Mouse (Mus musculus) G1E-ER4 (cell line): Measurements from ENCODE around the gene Dennd4c. TPM values are rescaled to one million over a fixed set of nuclear protein-coding genes. Genes with fewer than 3 reads are reported as not detected.

Experiments
- GATA1 ChIP-seq: IDR thresholded peaks from one replicate; pipeline ENCODE4 v1.8.0; 2012; ENCODE audit warnings: low read length, inconsistent platforms
- polyA plus RNA-seq: library from polyadenylated mRNA; stranded (reverse); fragments of >175 nt; gene quantifications from 2 replicates; pipeline ENCODE4 v1.2.3, GENCODE M21; 2012

Dennd4c gene
- polyA plus RNA-seq, 1 experiment = 8.5 TPM

- TF ChIP-seq GATA1 = no peak
Observed at GRCm38 (mm10) chr4:86898791-86899474, 150.6 kb downstream of the Dennd4c start.

Other genes starting within 250 kb of the Dennd4c start
- not detected in 2 replicates for gene Saxo1, start 190.2 kb upstream of the Dennd4c start, polyA plus RNA-seq
- gene Rraga, start 172.9 kb upstream of the Dennd4c start, polyA plus RNA-seq = 59.2 and 74.1 TPM in 2 replicates
- 37.3 and 42.2 TPM in 2 replicates for gene Haus6, start 136.5 kb upstream of the Dennd4c start, polyA plus RNA-seq
- gene Plin2, start 78.5 kb upstream of the Dennd4c start, polyA plus RNA-seq = 9.7 and 24.7 TPM in 2 replicates
- 223 and 257 TPM in 2 replicates for gene Rps6, start 108.9 kb downstream of the Dennd4c start, polyA plus RNA-seq
- gene Acer2, start 125.8 kb downstream of the Dennd4c start, polyA plus RNA-seq = not detected in 2 replicates